Mouse (Mus musculus) liver, adult 2 months (tissue): ENCODE measurements around the gene Gm45618. TPM values are rescaled to one million over a fixed set of nuclear protein-coding genes. Genes with fewer than 3 reads are reported as not detected.

Source experiments
- DNase-seq: peaks from one replicate; pipeline ENCODE4 v3.0.0-alpha.2; 2011; ENCODE audit warnings: low read depth, low spot score; ENCODE audit errors: extremely low read depth
- H3K27ac ChIP-seq: fragments of 200-500 bp; replicated peaks from 2 replicates; pipeline ENCODE4 v1.5.1; 2012; ENCODE audit warnings: low read depth, mild to moderate bottlenecking, control low read depth, inconsistent platforms, low read length; ENCODE audit not compliant: insufficient read depth
- H3K27me3 ChIP-seq: fragments of 200-500 bp; 2 replicates; pipeline ENCODE4 v1.6.1; 2012; ENCODE audit warnings: mild to moderate bottlenecking, moderate library complexity, low read length, inconsistent platforms; ENCODE audit not compliant: control insufficient read depth, insufficient read depth
- H3K36me3 ChIP-seq: fragments of 200-500 bp; 2 replicates; pipeline ENCODE4 v1.6.1; 2012; ENCODE audit warnings: low read length, inconsistent platforms; ENCODE audit not compliant: control insufficient read depth, insufficient read depth
- H3K4me1 ChIP-seq: fragments of 200-500 bp; 2 replicates; pipeline ENCODE4 v1.6.1; 2011; ENCODE audit warnings: low read length; ENCODE audit not compliant: control insufficient read depth, insufficient read depth
- H3K4me3 ChIP-seq: fragments of 200-500 bp; 2 replicates; pipeline ENCODE4 v1.5.1; 2011; ENCODE audit warnings: low read depth, mild to moderate bottlenecking, control low read depth, low read length, moderate library complexity; ENCODE audit not compliant: insufficient read depth
- H3K79me2 ChIP-seq: fragments of 200-500 bp; 2 replicates; pipeline ENCODE4 v1.6.1; 2012; ENCODE audit warnings: inconsistent platforms, mild to moderate bottlenecking, low read length, moderate library complexity; ENCODE audit not compliant: control insufficient read depth, insufficient read depth
- H3K9ac ChIP-seq: fragments of 200-500 bp; 2 replicates; pipeline ENCODE4 v1.6.1; 2012; ENCODE audit warnings: low read depth, mild to moderate bottlenecking, control low read depth, inconsistent platforms, low read length
- CTCF ChIP-seq: fragments of 200-500 bp; IDR thresholded peaks from 2 replicates; pipeline ENCODE4 v1.5.1; 2011; ENCODE audit warnings: low read depth, low read length, control low read depth
- POLR2A ChIP-seq: fragments of 200-500 bp; IDR thresholded peaks from 2 replicates; pipeline ENCODE4 v1.6.1; 2011; ENCODE audit warnings: low read length, control low read depth; ENCODE audit not compliant: insufficient read depth; ENCODE audit errors: extremely low read depth
- WGBS: fragments of 180-500 bp; shearing (Covaris S2); methylation state at CpG from one replicate; pipeline ENCODE4 v1.1.7; 2018; 5-methylcytosine and 5-hydroxymethylcytosine counted together
- polyA plus RNA-seq: library from polyadenylated mRNA; depleted of rRNA; stranded (reverse); fragments of >200 nt; gene quantifications from 2 replicates; pipeline ENCODE4 v1.2.3, GENCODE M21; 2012; rRNA removed
- total RNA-seq: library from RNA; depleted of rRNA; stranded (reverse); fragments of >200 nt; gene quantifications from 2 replicates; pipeline ENCODE4 v1.2.3, GENCODE M21; 2014; rRNA removed

Gm45618 gene
- total and polyA plus RNA-seq, 2 experiments = not detected

DNA sequence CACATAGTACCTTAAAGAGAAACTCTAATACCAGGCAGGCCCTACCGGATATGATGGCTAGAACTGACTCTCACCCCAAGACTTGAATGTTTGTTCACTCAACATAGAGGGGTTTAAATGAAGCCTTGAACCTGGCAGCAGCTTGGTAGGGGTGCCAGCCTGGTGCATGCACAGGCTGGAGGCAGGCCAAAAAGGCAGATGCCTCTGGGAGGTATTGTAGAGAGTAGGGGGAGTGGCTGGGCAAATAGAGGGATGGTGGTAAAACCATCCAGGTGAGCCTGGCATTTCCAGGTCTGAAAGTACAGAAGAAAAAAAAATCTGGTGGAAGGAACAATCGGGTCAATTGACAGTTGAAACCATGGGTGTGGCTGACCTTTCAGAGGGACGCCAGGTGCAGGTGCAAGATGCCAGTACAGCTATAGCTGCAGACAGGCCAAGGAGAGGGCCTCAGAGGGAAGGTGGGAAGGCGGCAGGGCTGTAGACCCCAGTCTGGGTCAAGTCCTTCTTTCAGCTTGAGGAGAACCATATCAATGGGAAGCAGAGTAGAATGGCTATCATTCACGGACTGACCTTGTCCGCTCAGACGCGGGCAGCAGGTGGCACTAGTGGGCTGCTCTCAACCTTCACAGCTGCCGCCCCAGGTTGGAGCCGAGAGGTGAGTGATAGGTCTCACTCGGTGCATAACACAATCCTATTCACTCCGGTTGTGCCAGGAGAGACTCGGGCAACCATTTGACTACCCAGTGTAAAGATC, 49.9 kb downstream of the Gm45618 start:
- Histone ChIP-seq H3K9ac (no peak overlapping the region), H3K36me3 (no peaks in the 10 kb centered on the region), H3K79me2 (no peaks in the 10 kb centered on the region), H3K4me3 (no peak overlapping the region), H3K4me1 (no peaks in the 10 kb centered on the region), H3K27ac (no peak overlapping the region), H3K27me3 (no peaks in the 10 kb centered on the region)
- TF ChIP-seq CTCF = peak; percentile 96
- TF ChIP-seq POLR2A = no peak
- 17% methylated on average over 13 of the region's 13 CpGs for WGBS
- DNase-seq = no peak

Other genes starting within 250 kb of the Gm45618 start
- gene Tollip, start 202.2 kb downstream of the Gm45618 start, total RNA-seq = 25.9 and 32.3 TPM in 2 replicates
- gene Tollip, start 202.2 kb downstream of the Gm45618 start, polyA plus RNA-seq = 48.2 and 51.6 TPM in 2 replicates
- 0.07 and 0.09 TPM in 2 replicates for gene Brsk2, start 171.0 kb downstream of the Gm45618 start, total RNA-seq
- gene Brsk2, start 171.0 kb downstream of the Gm45618 start, polyA plus RNA-seq = not detected in 2 replicates
- 26.2 and 27.6 TPM in 2 replicates for gene Mob2, start 59.7 kb downstream of the Gm45618 start, total RNA-seq
- gene Mob2, start 59.7 kb downstream of the Gm45618 start, polyA plus RNA-seq = 24.0 and 26.4 TPM in 2 replicates
- gene Dusp8, start 24.9 kb downstream of the Gm45618 start, total RNA-seq = under 0.01 and 0.07 TPM in 2 replicates
- 0.16 and 0.48 TPM in 2 replicates for gene Dusp8, start 24.9 kb downstream of the Gm45618 start, polyA plus RNA-seq
- gene Gm39115, start 15.3 kb upstream of the Gm45618 start, total RNA-seq = not detected in 2 replicates
- gene Gm39115, start 15.3 kb upstream of the Gm45618 start, polyA plus RNA-seq = not detected in 2 replicates
- not detected in 2 replicates for gene Gm45337, start 23.9 kb upstream of the Gm45618 start, total RNA-seq
- gene Gm45337, start 23.9 kb upstream of the Gm45618 start, polyA plus RNA-seq = not detected in 2 replicates
- not detected in 2 replicates for gene Gm29735, start 36.4 kb upstream of the Gm45618 start, total RNA-seq
- not detected in 2 replicates for gene Gm29735, start 36.4 kb upstream of the Gm45618 start, polyA plus RNA-seq
- not detected in 2 replicates for gene Gm4553, start 45.0 kb upstream of the Gm45618 start, total RNA-seq
- not detected in 2 replicates for gene Gm4553, start 45.0 kb upstream of the Gm45618 start, polyA plus RNA-seq
- gene Krtap5-2, start 55.3 kb upstream of the Gm45618 start, total RNA-seq = not detected in 2 replicates
- not detected in 2 replicates for gene Krtap5-2, start 55.3 kb upstream of the Gm45618 start, polyA plus RNA-seq
- gene Gm10153, start 69.7 kb upstream of the Gm45618 start, total RNA-seq = not detected in 2 replicates
- not detected in 2 replicates for gene Gm10153, start 69.7 kb upstream of the Gm45618 start, polyA plus RNA-seq
- gene Krtap5-3, start 80.6 kb upstream of the Gm45618 start, total RNA-seq = not detected in 2 replicates
- not detected in 2 replicates for gene Krtap5-3, start 80.6 kb upstream of the Gm45618 start, polyA plus RNA-seq
- not detected in 2 replicates for gene Gm7579, start 91.1 kb upstream of the Gm45618 start, total RNA-seq
- not detected in 2 replicates for gene Gm7579, start 91.1 kb upstream of the Gm45618 start, polyA plus RNA-seq
- gene Krtap5-5, start 109.2 kb upstream of the Gm45618 start, total RNA-seq = not detected in 2 replicates
- not detected in 2 replicates for gene Krtap5-5, start 109.2 kb upstream of the Gm45618 start, polyA plus RNA-seq
- gene Gm40460, start 120.3 kb upstream of the Gm45618 start, total RNA-seq = not detected in 2 replicates
- not detected in 2 replicates for gene Gm40460, start 120.3 kb upstream of the Gm45618 start, polyA plus RNA-seq
- not detected in 2 replicates for gene Gm2431, start 137.6 kb upstream of the Gm45618 start, total RNA-seq
- gene Gm2431, start 137.6 kb upstream of the Gm45618 start, polyA plus RNA-seq = not detected in 2 replicates
- not detected in 2 replicates for gene Gm4559, start 153.6 kb upstream of the Gm45618 start, total RNA-seq
- gene Gm4559, start 153.6 kb upstream of the Gm45618 start, polyA plus RNA-seq = not detected in 2 replicates
- gene Krtap5-1, start 176.4 kb upstream of the Gm45618 start, total RNA-seq = not detected in 2 replicates
- gene Krtap5-1, start 176.4 kb upstream of the Gm45618 start, polyA plus RNA-seq = not detected in 2 replicates
- not detected in 2 replicates for gene Krtap5-4, start 182.8 kb upstream of the Gm45618 start, total RNA-seq
- gene Krtap5-4, start 182.8 kb upstream of the Gm45618 start, polyA plus RNA-seq = not detected in 2 replicates